ENCODE assay signal across 19 mouse cellular contexts in the genomic region with DNA sequence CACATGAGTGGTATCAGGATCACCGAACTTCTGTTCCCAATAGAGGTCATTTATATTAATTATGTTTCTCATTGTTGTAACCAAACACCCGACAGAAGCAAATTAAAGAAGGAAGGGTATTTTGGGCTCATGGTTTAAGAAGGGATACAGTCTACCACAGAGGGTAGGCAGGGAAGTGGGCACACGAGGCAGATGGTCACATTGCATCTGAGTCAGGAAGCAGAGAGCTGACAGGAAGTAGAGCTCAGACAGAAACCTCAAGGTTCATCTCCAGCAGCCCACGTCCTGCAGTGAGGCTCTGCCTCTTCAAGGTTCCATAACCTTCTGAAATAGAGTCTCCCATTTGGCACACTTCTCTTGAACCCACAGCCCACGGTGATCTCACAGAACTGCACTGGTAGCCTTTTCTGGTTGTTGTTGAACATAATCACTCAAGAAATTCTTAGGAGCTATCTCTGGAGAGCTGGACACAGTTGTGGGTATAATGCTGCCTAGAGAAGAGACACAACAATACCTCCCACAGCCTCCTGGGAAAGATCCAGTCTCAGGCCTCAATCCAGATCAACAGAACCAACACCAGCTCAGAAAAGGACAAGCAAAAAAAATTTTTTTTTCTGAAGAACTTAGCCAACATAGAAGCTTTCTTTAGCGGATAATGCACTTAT.
A peak's percentile ranks its signal among the peaks of the same experiment; 100 is the strongest.
DNase-seq lines count a peak whose midpoint lies in the region; ATAC-seq and TF ChIP-seq lines count a peak whose summit lies in the region.
"Had no signal": no experiment of that assay in that cellular context is flagged by ENCODE, and none has a peak within 500 bp of the region (broad histone marks: within the 10 kb centered on the region; RNA-seq: fewer than 3 reads in every experiment).

No protein-coding gene starts in this region.

- H3K27me3 ChIP-seq in liver, embryonic 11.5 days (replicated peaks; ENCODE audit: control insufficient read depth, insufficient read depth, low read length), result no peaks in the 10 kb centered on the region
- H3K27me3 ChIP-seq in liver, embryonic 12.5 days (replicated peaks), result no peaks in the 10 kb centered on the region
- no peaks in the 10 kb centered on the region for H3K27me3 ChIP-seq in megakaryocyte, embryonic 14.5 days (replicated peaks)
- H3K27me3 ChIP-seq in hindbrain, embryonic 14.5 days (ENCODE audit: control insufficient read depth, insufficient read depth, low read length), result no peaks in the 10 kb centered on the region
- no peaks in the 10 kb centered on the region for H3K27me3 ChIP-seq in heart, embryonic 12.5 days (replicated peaks)
- H3K27me3 ChIP-seq: limb, embryonic 12.5 days; lung, embryonic 15.5 days; stomach, embryonic 15.5 days had no signal

- no peaks in the 10 kb centered on the region for H3K9me3 ChIP-seq in liver, embryonic 11.5 days (ENCODE audit: control insufficient read depth, low read length)
- H3K9me3 ChIP-seq in liver, embryonic 12.5 days (replicated peaks), result no peaks in the 10 kb centered on the region
- H3K9me3 ChIP-seq in megakaryocyte, embryonic 14.5 days, result no peaks in the 10 kb centered on the region
- no peaks in the 10 kb centered on the region for H3K9me3 ChIP-seq in hindbrain, embryonic 14.5 days (ENCODE audit: control insufficient read depth, low read length)
- 0 out of 2 replicates have a peak, but pooled peaks cover 4% of the 10 kb centered on the region for H3K9me3 ChIP-seq in heart, embryonic 12.5 days (replicated peaks)
- H3K9me3 ChIP-seq: heart, embryonic 10.5 days; limb, embryonic 12.5 days; lung, embryonic 15.5 days; stomach, embryonic 15.5 days had no signal

- 54% methylated on average over 6 of the region's 6 CpGs for WGBS in liver, embryonic 11.5 days
- 37% methylated on average over 6 of the region's 6 CpGs for WGBS in liver, embryonic 12.5 days (ENCODE audit: insufficient replicate concordance)
- 88% methylated on average over 6 of the region's 6 CpGs for WGBS in hindbrain, embryonic 14.5 days
- 65% methylated on average over 6 of the region's 6 CpGs for WGBS in heart, embryonic 12.5 days

- no peak overlapping the region for H3K4me2 ChIP-seq in liver, embryonic 11.5 days
- H3K4me2 ChIP-seq in liver, embryonic 12.5 days, result no peak overlapping the region
- no peak overlapping the region for H3K4me2 ChIP-seq in hindbrain, embryonic 14.5 days (replicated peaks)
- no peak overlapping the region for H3K4me2 ChIP-seq in heart, embryonic 12.5 days
- H3K4me2 ChIP-seq: limb, embryonic 12.5 days; lung, embryonic 15.5 days; midbrain, embryonic 11.5 days; stomach, embryonic 15.5 days had no signal

- H3K27ac ChIP-seq in liver, embryonic 11.5 days (ENCODE audit: low read depth, low read length), result no peak overlapping the region
- H3K27ac ChIP-seq in liver, embryonic 12.5 days, result no peak overlapping the region
- 0 out of 2 replicates have a peak overlapping the region, but pooled peaks have one; percentile 17 for H3K27ac ChIP-seq in cortical plate, adult 2 months (ENCODE audit: insufficient read depth, low read length)
- no peak overlapping the region for H3K27ac ChIP-seq in hindbrain, embryonic 14.5 days
- no peak overlapping the region for H3K27ac ChIP-seq in heart, embryonic 12.5 days (ENCODE audit: poor library complexity, severe bottlenecking)
- H3K27ac ChIP-seq: gastrocnemius, adult 2 months; heart, embryonic 10.5 days; limb, embryonic 12.5 days; liver, embryonic 14.5 days; lung, embryonic 15.5 days; stomach, embryonic 15.5 days had no signal

- no peak for DNase-seq in liver, embryonic 11.5 days (ENCODE audit: low spot score)
- DNase-seq in 416B (ENCODE audit: low read depth), result peak; percentile 87
- no peak for DNase-seq in kidney, adult 18-20 months
- no peak for DNase-seq in hindbrain, embryonic 14.5 days (ENCODE audit: low spot score)
- DNase-seq: kidney, adult 11 months; kidney, postnatal 14 days; lung, postnatal 36 days had no signal

- ATAC-seq in liver, embryonic 11.5 days (replicated peaks; ENCODE audit: low FRiP score), result 0 out of 2 replicates have a peak, but pooled peaks have one; percentile 51
- no peak for ATAC-seq in liver, embryonic 12.5 days
- ATAC-seq in hindbrain, embryonic 14.5 days (ENCODE audit: low FRiP score), result no peak
- ATAC-seq in heart, embryonic 12.5 days (ENCODE audit: insufficient number of reproducible peaks, low FRiP score), result no peak
- ATAC-seq: forebrain, embryonic 16.5 days had no signal

- H3K4me3 ChIP-seq in liver, embryonic 11.5 days (ENCODE audit: low read depth, low read length), result no peak overlapping the region
- no peak overlapping the region for H3K4me3 ChIP-seq in liver, embryonic 12.5 days
- H3K4me3 ChIP-seq in cortical plate, adult 2 months (ENCODE audit: insufficient read depth, low read length), result no peak overlapping the region
- peak overlapping the region; percentile 34 for H3K4me3 ChIP-seq in megakaryocyte, embryonic 14.5 days (replicated peaks)
- no peak overlapping the region for H3K4me3 ChIP-seq in hindbrain, embryonic 14.5 days (replicated peaks; ENCODE audit: low read length)
- no peak overlapping the region for H3K4me3 ChIP-seq in heart, embryonic 12.5 days
- H3K4me3 ChIP-seq: gastrocnemius, adult 2 months; heart, embryonic 10.5 days; limb, embryonic 12.5 days; lung, embryonic 15.5 days; stomach, embryonic 15.5 days had no signal

- H3K9ac ChIP-seq in liver, embryonic 11.5 days (ENCODE audit: low read depth, low read length), result no peak overlapping the region
- no peak overlapping the region for H3K9ac ChIP-seq in liver, embryonic 12.5 days
- H3K9ac ChIP-seq in hindbrain, embryonic 14.5 days, result no peak overlapping the region
- no peak overlapping the region for H3K9ac ChIP-seq in heart, embryonic 12.5 days
- H3K9ac ChIP-seq: limb, embryonic 12.5 days; liver, embryonic 14.5 days; lung, embryonic 15.5 days; stomach, embryonic 15.5 days had no signal

- no peak for TF ChIP-seq CTCF in cortical plate, adult 2 months (IDR thresholded peaks at IDR 0.05; ENCODE audit: extremely low read depth, insufficient read depth, low read length)

- no peaks in the 10 kb centered on the region for H3K4me1 ChIP-seq in liver, embryonic 11.5 days (replicated peaks; ENCODE audit: control insufficient read depth, insufficient read depth, low read length)
- no peaks in the 10 kb centered on the region for H3K4me1 ChIP-seq in liver, embryonic 12.5 days
- 0 out of 2 replicates have a peak, but pooled peaks cover 3% of the 10 kb centered on the region for H3K4me1 ChIP-seq in cortical plate, adult 2 months (ENCODE audit: control insufficient read depth, insufficient read depth, low read length)
- peaks cover 88% of the 10 kb centered on the region for H3K4me1 ChIP-seq in megakaryocyte, embryonic 14.5 days
- H3K4me1 ChIP-seq in hindbrain, embryonic 14.5 days (replicated peaks; ENCODE audit: control insufficient read depth, insufficient read depth, low read length), result 0 out of 2 replicates have a peak, but pooled peaks cover 3% of the 10 kb centered on the region
- H3K4me1 ChIP-seq in heart, embryonic 12.5 days (replicated peaks), result 0 out of 2 replicates have a peak, but pooled peaks cover 8% of the 10 kb centered on the region
- H3K4me1 ChIP-seq: heart, embryonic 10.5 days; limb, embryonic 12.5 days; lung, embryonic 15.5 days; stomach, embryonic 15.5 days had no signal

- H3K36me3 ChIP-seq in liver, embryonic 11.5 days (ENCODE audit: control insufficient read depth, insufficient read depth, low read length), result no peaks in the 10 kb centered on the region
- H3K36me3 ChIP-seq in liver, embryonic 12.5 days, result no peaks in the 10 kb centered on the region
- H3K36me3 ChIP-seq in megakaryocyte, embryonic 14.5 days (replicated peaks; ENCODE audit: low read length), result no peaks in the 10 kb centered on the region
- H3K36me3 ChIP-seq in hindbrain, embryonic 14.5 days (replicated peaks; ENCODE audit: control insufficient read depth, insufficient read depth), result no peaks in the 10 kb centered on the region
- H3K36me3 ChIP-seq in heart, embryonic 12.5 days, result no peaks in the 10 kb centered on the region
- H3K36me3 ChIP-seq: heart, embryonic 10.5 days; limb, embryonic 12.5 days; lung, embryonic 15.5 days; stomach, embryonic 15.5 days had no signal

- no peak for TF ChIP-seq POLR2A in cortical plate, adult 2 months (IDR thresholded peaks at IDR 0.05; ENCODE audit: extremely low read depth, insufficient read depth, low read length)
